Mouse (Mus musculus): ENCODE measurements around the gene Zfp677. TPM values are rescaled to one million over a fixed set of nuclear protein-coding genes. Genes with fewer than 3 reads are reported as not detected.
"Not testable (repeated sequence)": the region's sequence is repeated elsewhere in the genome, so short reads cannot be mapped to it uniquely, and the experiment has no call there.

Zfp677 gene
- polyA plus RNA-seq (2015; fragmentation: Nextera tagmentation; extraction: Ambion mirVana): 0.40 and 0.55 TPM in 2 replicates

DNA sequence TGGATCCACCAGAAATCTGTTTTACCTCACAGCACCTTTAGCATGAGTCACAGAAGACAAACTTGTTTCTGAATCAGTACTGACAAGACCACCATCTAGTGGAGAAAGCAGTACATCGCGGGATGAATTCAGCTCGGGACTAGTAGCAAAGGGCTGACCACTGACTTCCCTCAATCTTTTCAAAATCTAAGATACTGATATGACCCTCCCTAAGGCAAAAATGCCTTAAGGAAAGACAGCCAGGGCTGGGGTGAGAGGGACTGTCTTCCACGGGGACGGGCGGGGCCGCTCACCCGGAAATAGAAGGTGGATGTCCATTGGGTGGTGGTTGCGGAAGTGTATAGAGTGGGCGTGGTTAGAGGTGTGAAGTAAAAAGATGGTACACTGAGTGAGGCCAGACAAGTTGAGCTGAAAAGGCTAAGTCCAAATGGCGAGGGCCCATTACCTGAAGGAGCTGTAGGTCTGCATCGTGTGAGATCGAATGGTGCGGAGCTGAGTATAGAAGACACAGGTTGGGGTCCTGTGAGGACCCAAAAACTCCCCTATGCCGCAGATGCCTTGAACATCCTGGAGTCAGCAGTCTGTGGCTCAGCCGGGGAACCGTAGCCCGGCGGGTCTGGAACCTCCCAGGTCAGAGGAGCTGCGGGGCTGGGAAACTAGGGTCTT is at the start of gene Zfp677:
Gene Zfp677, plus strand, starts transcription at position 358 of the 666 bp plus-strand sequence.
- Histone ChIP-seq H3K9ac (replicated peaks) (peak within 1 kb of the TSS; percentile 57), H3K4me1 (ENCODE audit: insufficient read depth) (peaks cover 9% of the 10 kb centered on the region), H3K4me3 (ENCODE audit: low read depth, low read length) (peak within 1 kb of the TSS; percentile 56), H3K27me3 (ENCODE audit: insufficient read depth, low read length) (no peaks in the 10 kb centered on the region), H3K9me3 (ENCODE audit: low read length) (no peaks in the 10 kb centered on the region), H3K36me3 (replicated peaks; ENCODE audit: insufficient read depth, low read length) (no peaks in the 10 kb centered on the region), H3K27ac (ENCODE audit: low read depth) (peak within 1 kb of the TSS; percentile 44; the same call in 1 of the 2 replicates), H3K4me2 (ENCODE audit: low read depth, low read length) (peak within 1 kb of the TSS; percentile 91)
- DNase-seq (peak; percentile 74), ATAC-seq (peak; percentile 99)
- WGBS (ENCODE audit: insufficient replicate concordance): 3% methylated on average over 20 of the region's 20 CpGs
- TF ChIP-seq EP300 (IDR thresholded peaks at IDR 0.05; ENCODE audit: low read depth) (no peak), CTCF (IDR thresholded peaks at IDR 0.05; ENCODE audit: low read depth) (peak; percentile 63)

DNA sequence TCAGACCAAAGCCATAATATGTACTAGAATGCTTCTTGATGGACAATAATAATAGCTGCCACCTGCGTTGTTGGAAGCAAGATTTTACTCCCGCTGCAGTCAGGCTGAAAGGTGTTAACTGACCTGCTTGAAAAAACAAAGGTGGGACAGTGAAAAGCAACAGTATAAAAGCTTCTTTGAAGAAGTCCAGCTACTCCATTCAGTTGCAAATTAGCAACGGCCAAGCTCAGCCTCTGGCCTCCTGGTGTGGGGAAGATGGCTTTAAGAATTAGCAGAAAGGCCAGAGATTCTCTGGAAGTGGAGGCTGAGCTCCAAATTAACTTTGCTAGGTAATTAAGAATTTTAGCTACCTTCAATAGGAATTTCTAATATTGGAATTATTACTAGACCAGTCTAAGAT is 15.5 kb upstream of the Zfp677 start:
- H3K36me3 ChIP-seq (replicated peaks; ENCODE audit: insufficient read depth, low read length); DNase-seq; H3K4me2 ChIP-seq (ENCODE audit: low read depth, low read length); ATAC-seq; H3K4me3 ChIP-seq (ENCODE audit: low read depth, low read length); H3K27me3 ChIP-seq (ENCODE audit: insufficient read depth, low read length); H3K9ac ChIP-seq (replicated peaks); H3K9me3 ChIP-seq (ENCODE audit: low read length); H3K4me1 ChIP-seq (ENCODE audit: insufficient read depth); H3K27ac ChIP-seq (ENCODE audit: low read depth): not testable (repeated sequence)
- 54% methylated on average over 3 of the region's 3 CpGs for WGBS (ENCODE audit: insufficient replicate concordance)

DNA sequence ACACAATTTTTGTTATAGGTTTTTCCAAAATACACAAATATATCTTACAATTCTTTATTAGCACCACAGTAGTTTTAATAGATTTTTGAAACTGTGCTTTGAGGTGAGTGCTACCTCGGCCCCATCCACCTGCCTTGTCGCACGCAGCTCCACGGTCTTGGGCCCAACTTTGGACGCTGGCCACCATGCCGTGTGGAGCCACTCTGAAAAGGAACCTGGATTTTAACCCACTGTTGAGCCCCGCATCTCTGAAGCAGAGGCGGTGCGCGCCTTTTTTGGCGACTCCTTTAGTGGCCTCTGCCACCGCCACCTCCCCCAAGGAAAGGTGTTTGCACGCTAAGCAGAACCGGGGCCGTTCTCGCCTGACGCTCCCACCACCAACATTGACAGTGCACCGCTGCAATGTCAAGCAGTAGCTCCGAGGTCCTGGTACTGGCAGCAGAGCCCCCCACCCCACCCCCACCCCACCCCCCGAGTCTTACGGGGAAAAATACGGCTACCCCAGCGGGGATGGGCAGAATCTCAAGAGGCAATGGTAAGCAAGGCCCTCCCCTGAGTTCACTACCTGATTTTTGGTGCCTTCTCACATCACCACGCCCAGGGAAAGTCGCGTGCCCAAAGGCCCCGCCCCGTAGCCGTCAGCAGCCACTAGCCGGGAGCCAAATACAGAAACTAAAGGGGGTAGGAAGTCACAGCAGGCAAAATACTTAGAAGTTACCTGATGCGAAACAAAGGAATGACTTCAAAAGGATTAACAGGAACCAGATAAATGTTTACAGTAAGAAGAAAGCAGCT is 13.4 kb upstream of the Zfp677 start:
- H3K36me3 ChIP-seq (replicated peaks; ENCODE audit: insufficient read depth, low read length): no peaks in the 10 kb centered on the region
- DNase-seq (peak; percentile 58), ATAC-seq (no peak)
- H3K4me3 ChIP-seq (ENCODE audit: low read depth, low read length): peak overlapping the region; percentile 34
- H3K27me3 ChIP-seq (ENCODE audit: insufficient read depth, low read length): no peaks in the 10 kb centered on the region
- H3K9me3 ChIP-seq (ENCODE audit: low read length): no peaks in the 10 kb centered on the region
- WGBS (ENCODE audit: insufficient replicate concordance): 10% methylated on average over 31 of the region's 31 CpGs
- peaks cover 4% of the 10 kb centered on the region; the same call in 1 of the 2 replicates for H3K4me1 ChIP-seq (ENCODE audit: insufficient read depth)
- no peak overlapping the region for H3K9ac ChIP-seq (replicated peaks)
- no peak for TF ChIP-seq CTCF (IDR thresholded peaks at IDR 0.05; ENCODE audit: low read depth)
- no peak for TF ChIP-seq EP300 (IDR thresholded peaks at IDR 0.05; ENCODE audit: low read depth)
- peak overlapping the region; percentile 73 for H3K4me2 ChIP-seq (ENCODE audit: low read depth, low read length)
- no peak overlapping the region for H3K27ac ChIP-seq (ENCODE audit: low read depth)

DNA sequence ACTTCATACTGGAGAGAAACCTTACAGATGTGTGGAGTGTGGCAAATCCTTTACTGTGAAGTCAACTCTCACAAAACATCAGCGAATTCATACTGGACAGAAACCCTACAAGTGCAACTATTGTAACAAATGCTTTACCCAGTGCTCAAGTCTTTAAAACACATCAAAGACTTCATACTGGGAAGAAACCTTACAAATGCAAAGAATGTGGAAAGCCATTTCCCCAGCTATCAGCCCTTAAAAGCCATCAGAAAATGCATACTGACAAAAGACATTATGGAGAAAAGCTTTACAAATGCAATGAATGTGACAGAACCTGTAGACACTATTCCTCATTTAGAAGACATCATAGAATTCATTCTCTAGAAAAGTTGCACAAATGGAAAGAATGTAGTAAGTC is 8.2 kb upstream of the Zfp677 start:
- no peak overlapping the region for H3K4me2 ChIP-seq (ENCODE audit: low read depth, low read length)
- no peak overlapping the region for H3K4me3 ChIP-seq (ENCODE audit: low read depth, low read length)
- 53% methylated on average over 1 of the region's 1 CpGs for WGBS (ENCODE audit: insufficient replicate concordance)
- no peak for ATAC-seq
- H3K9me3 ChIP-seq (ENCODE audit: low read length): no peaks in the 10 kb centered on the region
- no peaks in the 10 kb centered on the region for H3K4me1 ChIP-seq (ENCODE audit: insufficient read depth)
- DNase-seq: no peak
- no peak overlapping the region for H3K9ac ChIP-seq (replicated peaks)
- no peaks in the 10 kb centered on the region for H3K36me3 ChIP-seq (replicated peaks; ENCODE audit: insufficient read depth, low read length)
- H3K27ac ChIP-seq (ENCODE audit: low read depth): no peak overlapping the region
- no peaks in the 10 kb centered on the region for H3K27me3 ChIP-seq (ENCODE audit: insufficient read depth, low read length)
- TF ChIP-seq CTCF (IDR thresholded peaks at IDR 0.05; ENCODE audit: low read depth) (no peak), EP300 (IDR thresholded peaks at IDR 0.05; ENCODE audit: low read depth) (no peak)

DNA sequence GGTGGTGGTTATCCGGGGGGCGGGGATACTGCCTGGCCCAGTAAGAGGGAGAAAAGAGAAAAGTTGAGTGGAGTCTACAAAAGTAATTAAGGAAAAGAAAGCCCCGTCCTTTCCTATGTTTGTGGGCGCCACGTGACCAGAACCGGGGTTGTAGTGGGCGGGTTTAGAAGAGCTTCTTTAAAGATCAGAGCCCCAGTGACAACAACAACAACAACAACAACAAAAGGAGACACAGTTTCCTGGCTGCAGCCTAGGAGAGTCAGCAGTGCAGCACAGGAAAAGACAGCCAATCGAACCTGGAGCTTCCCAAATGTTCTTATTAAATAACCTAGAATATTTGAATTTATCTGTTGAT is 486 bp downstream of the Zfp677 start:
- peak; percentile 55 for ATAC-seq

More for the DNA sequence above, 486 bp downstream of the Zfp677 start:
- Histone ChIP-seq H3K27me3 (ENCODE audit: insufficient read depth, low read length) (no peaks in the 10 kb centered on the region), H3K27ac (ENCODE audit: low read depth) (peak overlapping the region; percentile 44; the same call in 1 of the 2 replicates), H3K36me3 (replicated peaks; ENCODE audit: insufficient read depth, low read length) (no peaks in the 10 kb centered on the region), H3K4me2 (ENCODE audit: low read depth, low read length) (peak overlapping the region; percentile 91), H3K9me3 (ENCODE audit: low read length) (no peaks in the 10 kb centered on the region), H3K4me1 (ENCODE audit: insufficient read depth) (peaks cover 9% of the 10 kb centered on the region), H3K4me3 (ENCODE audit: low read depth, low read length) (peak overlapping the region; percentile 56), H3K9ac (replicated peaks) (peak overlapping the region; percentile 57)
- DNase-seq: no peak
- no peak for TF ChIP-seq EP300 (IDR thresholded peaks at IDR 0.05; ENCODE audit: low read depth)
- TF ChIP-seq CTCF (IDR thresholded peaks at IDR 0.05; ENCODE audit: low read depth): no peak
- WGBS (ENCODE audit: insufficient replicate concordance): 9% methylated on average over 8 of the region's 8 CpGs

Data from liver, postnatal 0 days (tissue).